Mouse (Mus musculus): ENCODE measurements at regions not wholly inside any gene's neighbourhood (a gene's known extent, or its start where the extent isn't known, plus 50 kb on each side); places are given as distances from the start of the nearest gene placed in this dataset.

DNA sequence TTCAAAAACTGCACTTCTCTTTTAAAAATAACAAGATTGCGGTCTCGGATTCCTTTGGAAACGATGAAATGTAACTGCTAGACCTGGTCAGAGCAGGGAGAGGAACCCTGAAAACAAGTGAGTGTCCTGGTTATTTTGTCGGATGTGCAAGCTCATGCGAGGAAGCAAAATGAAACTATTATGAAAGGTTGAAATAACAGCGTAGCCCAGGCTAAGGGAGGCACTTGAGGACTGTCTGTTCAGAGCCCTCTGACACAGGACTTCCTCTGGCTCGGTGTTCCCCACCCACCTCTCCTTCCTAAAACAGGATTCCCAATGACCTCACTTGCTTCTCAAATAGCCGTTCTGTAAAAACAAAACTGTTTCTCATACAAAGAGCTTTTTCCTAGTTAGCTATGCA is 51.3 kb upstream of the S1pr1 start:
- DNase-seq (ENCODE audit: low spot score in 2 of 2): no peak

- DNase-seq (ENCODE audit: low spot score in 2 of 2): no peak
Observed at GRCm38 (mm10) chr3:115768290-115768689, 53.4 kb upstream of the S1pr1 start.

GRCm38 (mm10) chr3:115768761-115769530 is 54.1 kb upstream of the S1pr1 start:
- DNase-seq (ENCODE audit: low spot score in 2 of 2): no peak

GRCm38 (mm10) chr3:115772676-115773075 is 57.8 kb upstream of the S1pr1 start:
- DNase-seq (ENCODE audit: low spot score in 2 of 2): no peak

DNA sequence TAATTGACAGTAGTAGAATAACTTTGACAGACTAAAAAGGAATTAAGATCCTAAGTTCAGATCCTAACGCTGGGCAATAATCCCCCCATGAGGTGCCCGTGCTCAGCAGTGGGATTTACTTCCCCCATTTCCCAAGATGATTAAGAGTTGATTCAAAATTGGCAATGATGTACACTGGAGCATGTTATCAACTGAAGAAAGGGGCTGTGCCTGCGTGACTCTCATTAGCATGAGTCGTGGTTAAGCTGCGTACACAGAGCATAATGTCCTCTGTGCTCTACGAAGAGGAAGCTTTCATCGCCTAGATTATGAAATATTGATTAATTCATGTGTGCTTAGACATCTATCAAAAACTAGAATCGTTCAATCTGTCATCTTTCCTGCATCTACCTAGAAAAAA is 59.4 kb upstream of the S1pr1 start:
- no peak for DNase-seq (ENCODE audit: low spot score in 2 of 2)

GRCm38 (mm10) chr3:115774723-115775122 is 59.9 kb upstream of the S1pr1 start:
- DNase-seq (ENCODE audit: low spot score in 2 of 2): no peak

GRCm38 (mm10) chr3:115779144-115779890 is 64.4 kb upstream of the S1pr1 start:
- no peak for DNase-seq (ENCODE audit: low spot score in 2 of 2)

- no peak for DNase-seq (ENCODE audit: low spot score in 2 of 2)
Observed at GRCm38 (mm10) chr3:115779906-115780305, 65.0 kb upstream of the S1pr1 start.

GRCm38 (mm10) chr3:115782726-115783125 is 67.9 kb upstream of the S1pr1 start:
- no peak for DNase-seq (ENCODE audit: low spot score in 2 of 2)

DNA sequence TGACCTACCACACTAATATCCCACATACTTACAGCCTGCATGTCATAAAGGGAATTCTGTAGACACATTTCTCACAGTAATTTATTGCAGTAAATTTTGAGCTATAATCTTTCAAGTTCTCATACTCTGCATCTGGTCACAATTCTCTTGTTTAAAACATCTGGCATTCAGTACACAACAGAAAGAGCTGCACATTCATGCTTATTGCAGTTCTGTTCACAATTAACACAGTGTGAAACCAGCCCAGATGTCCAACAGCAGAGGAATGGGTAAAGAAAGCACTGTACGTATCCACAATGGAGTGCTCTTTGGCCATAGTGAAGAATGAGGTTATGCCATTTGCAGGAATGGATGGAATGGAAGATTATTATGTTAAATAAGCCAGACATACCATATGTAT is 72.5 kb upstream of the S1pr1 start:
- no peak for DNase-seq (ENCODE audit: low spot score in 2 of 2)

DNA sequence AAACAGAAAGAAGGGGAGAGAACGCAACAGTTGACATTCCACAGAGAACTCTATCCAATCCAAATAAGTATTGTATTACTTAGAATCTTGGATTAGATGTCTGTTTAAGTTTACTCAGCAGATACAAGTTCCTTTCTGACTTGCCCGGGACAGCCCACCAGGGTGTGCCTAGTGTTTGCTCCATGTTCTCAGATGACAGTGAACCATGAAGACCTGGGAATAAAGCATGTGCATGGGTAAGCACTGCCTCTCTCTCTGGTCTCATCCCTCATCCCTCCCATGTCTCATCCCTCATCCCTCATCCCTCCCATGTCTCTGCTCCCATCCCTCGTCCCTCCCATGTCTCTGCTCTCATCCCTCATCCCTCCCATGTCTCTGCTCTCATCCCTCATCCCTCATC is 73.7 kb upstream of the S1pr1 start:
- DNase-seq (ENCODE audit: low spot score in 2 of 2): no peak

GRCm38 (mm10) chr3:115789063-115789462 is 74.2 kb upstream of the S1pr1 start:
- DNase-seq (ENCODE audit: low spot score in 2 of 2): no peak

- DNase-seq (ENCODE audit: low spot score in 2 of 2): no peak
Observed at GRCm38 (mm10) chr3:115792606-115793005, 77.7 kb upstream of the S1pr1 start.

DNA sequence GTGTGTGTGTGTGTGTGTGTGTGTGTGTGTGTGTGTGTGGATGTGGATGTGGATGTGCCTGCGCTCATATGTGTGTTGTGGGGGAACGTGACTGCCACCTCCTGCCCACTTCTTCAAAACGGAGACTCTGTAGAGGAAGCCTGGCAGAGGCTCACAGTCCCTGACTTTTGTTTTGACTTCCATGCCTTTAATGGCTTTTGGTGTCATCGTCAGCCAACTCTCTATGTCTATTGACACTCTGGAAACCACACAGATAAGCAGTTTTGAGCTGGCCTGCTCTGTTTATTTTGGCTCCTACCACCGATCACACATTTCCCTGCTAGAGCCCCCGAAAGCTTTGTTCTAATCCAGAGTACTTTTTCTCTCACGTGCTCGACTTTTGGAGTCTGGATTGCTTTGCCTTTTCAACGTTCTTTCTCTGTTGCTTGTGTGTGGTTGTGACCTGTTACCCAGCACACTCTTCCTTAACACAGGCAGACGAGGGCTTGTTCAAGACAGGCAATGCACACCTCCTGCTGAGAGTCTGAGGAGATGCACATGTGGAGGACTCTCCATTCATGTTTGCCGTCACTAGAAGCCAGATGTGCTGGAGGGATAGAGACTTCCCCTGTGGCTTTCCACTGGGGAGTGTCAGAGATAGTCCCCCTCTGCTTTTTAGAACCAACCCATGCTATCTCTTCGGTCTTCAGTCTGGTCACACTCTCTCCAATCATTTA is 78.6 kb upstream of the S1pr1 start:
- no peak for DNase-seq (ENCODE audit: low spot score in 2 of 2)

- no peak for DNase-seq (ENCODE audit: low spot score in 2 of 2)
Observed at GRCm38 (mm10) chr3:115799326-115799725, 84.5 kb upstream of the S1pr1 start.

DNA sequence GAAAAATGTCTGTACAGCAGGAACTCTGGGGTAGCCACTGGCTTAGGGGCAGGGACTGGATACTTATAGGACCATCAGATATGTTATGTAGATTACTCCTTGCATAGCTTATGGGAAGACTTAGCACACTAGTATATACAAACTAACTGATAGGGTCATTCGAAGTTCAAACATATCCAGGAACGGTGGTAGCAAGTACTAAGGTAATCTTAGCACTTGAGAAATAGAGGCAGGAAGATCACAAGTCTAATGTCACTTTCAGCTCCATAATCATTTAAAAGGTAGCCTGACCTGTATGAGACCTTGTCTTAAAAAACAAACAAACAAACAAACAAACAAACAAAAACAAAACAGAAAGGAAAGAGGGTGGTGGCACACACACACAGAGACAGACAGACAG is 85.1 kb upstream of the S1pr1 start:
- no peak for DNase-seq (ENCODE audit: low spot score in 2 of 2)

- DNase-seq (ENCODE audit: low spot score in 2 of 2): no peak
Observed at GRCm38 (mm10) chr3:115800873-115801272, 86.0 kb upstream of the S1pr1 start.

GRCm38 (mm10) chr3:115801581-115802200 is 85.9 kb upstream of the Dph5 start:
- no peak for DNase-seq (ENCODE audit: low spot score in 2 of 2)

DNA sequence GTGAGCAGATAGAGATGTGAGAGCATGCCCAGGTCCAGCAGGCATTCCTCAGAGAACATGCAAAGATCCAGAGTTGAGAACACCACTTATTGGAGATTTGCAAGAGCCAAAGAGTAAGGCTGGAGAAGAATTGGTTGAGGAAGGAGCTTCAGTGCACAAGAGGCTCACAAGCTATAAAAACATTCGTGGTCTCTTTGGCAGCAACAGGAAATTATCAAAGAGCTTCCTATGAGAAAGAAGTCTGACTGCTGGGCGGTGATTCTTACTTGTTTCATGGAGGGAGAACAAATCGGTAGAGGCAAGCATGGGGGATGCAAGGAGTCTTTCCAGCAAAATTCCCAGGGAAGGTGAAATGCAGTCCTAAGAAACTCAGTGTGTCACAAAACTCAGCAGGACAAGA is 83.0 kb upstream of the Dph5 start:
- no peak for DNase-seq (ENCODE audit: low spot score in 2 of 2)

GRCm38 (mm10) chr3:115807032-115807431 is 80.6 kb upstream of the Dph5 start:
- no peak for DNase-seq (ENCODE audit: low spot score in 2 of 2)

DNA sequence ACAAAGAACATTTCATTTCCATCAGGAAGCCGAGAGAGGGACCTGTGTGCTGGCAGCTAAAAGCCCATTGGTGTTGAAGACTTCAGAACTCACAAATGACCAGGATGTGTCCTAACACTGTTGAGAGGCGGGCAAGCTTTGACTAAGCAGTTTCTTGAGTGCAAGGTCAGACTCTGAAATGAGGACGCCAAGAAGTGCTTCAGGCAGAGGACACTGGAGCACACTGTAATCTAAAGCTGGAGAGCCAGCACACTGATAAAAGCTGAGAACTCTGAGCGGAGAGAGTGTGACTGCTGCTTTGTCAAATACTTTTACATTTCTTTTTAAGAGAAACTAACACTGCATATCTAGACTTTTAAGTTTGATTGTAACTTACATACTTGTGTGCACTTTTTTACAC is 72.5 kb upstream of the Dph5 start:
- no peak for DNase-seq (ENCODE audit: low spot score in 2 of 2)
